Mouse (Mus musculus) adrenal gland, postnatal 10 days (tissue): ENCODE data around the gene Crp. TPM values are rescaled to one million over a fixed set of nuclear protein-coding genes. Genes with fewer than 3 reads are reported as not detected.
A peak's percentile ranks its signal among the peaks of the same experiment; 100 is the strongest.

ENCODE experiments used
- DNase-seq: peaks from one replicate; pipeline ENCODE4 v3.0.0; 2021; ENCODE audit warnings: mixed read lengths
- long read RNA-seq, 2 experiments: library from polyadenylated mRNA; stranded (forward); transcript quantifications; one replicate each; pipeline ENCODE4 v2.0.0; 2021
- total RNA-seq, 2 experiments: library from RNA; stranded (reverse); gene quantifications; 2 replicates each; pipeline ENCODE4 v1.2.3; 2021

Crp gene
- 10 to 100 TPM; 15.1 to 39.1 TPM for total RNA-seq
- long read RNA-seq, experiment 1, transcript Crp-201 (2 exons, 1,695 nt): major isoform, 12 of 19 reads
- long read RNA-seq, experiment 1, partial matches to known transcripts: 0 of 19 reads
- long read RNA-seq, experiment 1, other reads (novel, unspliced or antisense): 7 of 19 reads
- long read RNA-seq, experiment 2: 0 reads

DNA sequence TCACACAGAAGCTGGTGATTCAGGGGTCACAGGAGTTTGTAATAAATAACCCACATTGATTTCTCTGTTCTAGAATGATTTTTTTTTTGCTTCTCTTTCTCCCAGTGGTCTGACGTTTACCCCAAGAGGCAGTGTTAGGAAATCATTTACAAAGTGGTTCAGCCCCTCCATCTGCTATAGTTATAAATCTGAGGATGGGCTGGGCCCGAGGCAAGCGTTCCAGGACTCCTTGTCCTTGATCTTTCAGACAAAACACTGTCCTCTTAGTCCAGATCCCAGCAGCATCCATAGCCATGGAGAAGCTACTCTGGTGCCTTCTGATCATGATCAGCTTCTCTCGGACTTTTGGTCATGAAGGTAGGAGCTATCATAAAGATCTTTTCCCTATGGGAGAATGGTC, at the start of gene Crp:
TSS of gene Crp (plus strand) at position 212 of the 400 bp plus-strand sequence.
- DNase-seq: no peak

DNA sequence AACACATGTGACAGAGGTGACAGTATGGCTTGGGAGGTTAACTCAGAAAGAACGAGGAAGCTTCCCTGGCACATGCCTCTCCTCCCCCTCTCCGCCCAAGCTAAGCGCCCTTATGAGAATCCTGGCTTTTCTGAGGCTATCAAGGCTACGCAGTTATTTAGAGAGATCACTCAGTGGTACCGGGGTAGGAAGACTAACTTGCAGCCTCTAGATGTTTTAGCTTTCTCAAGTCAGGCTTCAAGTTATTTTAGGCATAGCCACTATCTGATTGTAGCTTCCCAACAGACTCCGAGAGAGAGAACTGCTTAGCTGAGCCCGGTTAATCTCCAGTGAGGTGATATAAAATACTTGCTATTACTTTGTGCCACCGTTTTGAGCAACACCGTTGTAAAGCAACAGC, 48.5 kb upstream of the Crp start:
- no peak for DNase-seq

DNA sequence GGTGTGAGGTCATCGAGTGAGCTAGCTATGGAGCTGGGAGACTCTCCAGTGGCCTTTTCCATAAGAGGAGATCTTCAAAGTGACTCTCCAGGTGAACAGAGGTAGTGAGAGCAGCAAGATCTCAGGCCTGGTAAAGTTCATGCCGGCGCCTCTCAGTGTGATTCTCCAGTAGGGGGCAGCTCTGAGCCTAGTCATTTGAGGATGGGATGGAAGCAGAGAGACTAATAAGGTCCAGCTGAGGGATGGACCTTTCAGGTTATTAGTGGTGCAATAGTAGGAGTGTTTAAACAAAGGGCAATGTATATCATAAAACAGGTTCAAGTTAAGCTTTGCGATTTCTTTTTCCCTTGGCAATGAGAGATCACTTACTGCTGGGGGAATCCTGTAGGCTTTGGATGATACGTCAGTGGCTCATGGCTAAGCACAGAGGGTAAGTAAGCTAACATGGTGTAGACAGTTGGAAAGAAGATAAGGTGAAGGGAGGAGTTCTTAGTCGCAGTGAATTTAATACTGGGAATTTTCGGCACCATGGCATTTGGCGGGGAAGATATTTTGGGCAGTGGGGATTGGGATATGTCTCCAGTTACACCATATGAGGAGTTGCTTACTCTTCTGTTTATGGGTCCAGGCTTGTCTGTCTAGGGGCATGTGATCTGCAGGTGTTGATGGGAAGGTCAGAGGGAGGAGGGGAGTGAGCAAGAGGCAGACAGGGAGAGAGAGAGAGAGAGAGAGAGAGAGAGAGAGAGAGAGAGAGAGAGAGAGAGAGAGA, 47.2 kb upstream of the Crp start:
- peak; percentile 74 for DNase-seq

DNA sequence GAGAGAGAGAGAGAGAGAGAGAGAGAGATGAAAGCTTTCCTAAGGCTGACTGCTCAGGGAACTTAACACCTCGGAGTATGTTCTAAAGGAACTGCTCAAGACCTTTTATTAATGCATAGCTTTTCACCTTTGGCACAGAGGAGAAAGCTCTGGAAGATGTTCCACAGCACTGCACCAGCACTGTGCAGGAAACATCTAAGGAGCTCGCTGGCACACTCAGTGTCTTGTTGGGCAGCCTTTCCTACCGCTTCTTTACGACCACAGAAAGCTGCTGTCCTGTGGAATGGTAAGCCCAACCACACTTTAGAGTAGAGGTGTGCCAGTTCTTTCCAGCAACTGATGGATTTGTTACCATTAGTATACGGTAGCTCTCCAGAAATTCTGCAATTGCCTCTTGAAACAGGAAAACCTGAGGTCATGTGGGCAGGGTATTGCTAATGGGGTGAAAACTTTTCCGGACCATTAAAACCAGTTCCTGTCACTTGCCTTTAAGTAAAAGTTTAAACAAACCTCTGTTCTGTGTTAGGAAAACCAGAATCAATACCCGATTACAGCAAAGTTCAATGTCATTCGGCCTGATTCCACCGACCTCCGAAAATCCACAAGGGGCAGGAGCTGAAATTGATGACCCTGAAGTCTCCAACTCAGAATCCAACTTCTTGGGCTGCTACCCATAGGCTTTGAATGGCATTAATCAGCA, 46.4 kb upstream of the Crp start:
- DNase-seq: no peak

DNA sequence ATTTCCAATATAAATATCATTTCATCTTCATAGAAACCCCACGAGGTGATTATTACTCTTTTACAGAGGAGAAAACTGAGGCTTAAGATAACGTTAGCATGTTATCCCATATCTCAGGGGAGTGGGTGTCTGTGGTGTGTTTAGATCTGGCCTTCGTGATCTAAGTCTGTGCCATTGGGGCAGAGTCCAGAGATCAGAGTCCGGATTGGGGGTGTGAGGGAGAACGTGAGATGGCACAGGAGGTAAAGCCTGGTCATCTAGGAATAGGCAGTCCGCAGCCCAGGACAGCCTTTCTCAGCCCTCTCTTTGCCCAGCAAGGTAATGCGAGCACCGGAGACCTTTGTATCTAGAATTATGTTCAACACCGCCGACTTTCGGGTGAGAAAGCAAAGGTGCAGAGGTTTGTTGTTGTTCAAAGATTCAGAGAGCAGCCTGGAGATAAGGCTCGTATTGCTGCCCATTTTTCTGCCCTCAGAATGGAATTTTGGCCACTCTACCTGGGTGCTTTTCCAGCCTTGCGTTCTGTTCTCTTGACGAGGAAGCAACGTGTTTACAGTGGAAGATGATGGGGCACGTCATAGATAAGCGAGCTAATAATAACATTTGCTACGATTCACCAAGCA, 45.7 kb upstream of the Crp start:
- no peak for DNase-seq

DNA sequence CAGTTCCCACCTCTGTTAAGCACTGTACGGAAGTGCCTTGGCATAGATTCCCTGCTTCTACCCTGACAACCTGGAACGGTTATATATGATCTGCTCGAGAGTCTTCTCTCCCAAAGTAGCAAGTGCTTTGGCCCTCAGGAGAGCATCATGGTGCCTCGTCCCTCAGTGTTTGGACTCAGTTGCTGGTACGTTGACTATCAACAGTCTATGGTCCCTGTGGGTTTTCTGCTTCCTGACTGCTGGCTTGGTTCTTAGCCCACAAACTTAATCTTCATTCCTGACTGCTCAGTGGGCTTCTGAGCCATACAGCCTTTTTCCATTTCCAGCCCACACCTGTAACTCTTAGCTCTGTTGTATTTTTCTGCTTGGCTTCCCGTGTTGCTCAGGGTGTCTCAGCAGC, 44.0 kb upstream of the Crp start:
- no peak for DNase-seq

DNA sequence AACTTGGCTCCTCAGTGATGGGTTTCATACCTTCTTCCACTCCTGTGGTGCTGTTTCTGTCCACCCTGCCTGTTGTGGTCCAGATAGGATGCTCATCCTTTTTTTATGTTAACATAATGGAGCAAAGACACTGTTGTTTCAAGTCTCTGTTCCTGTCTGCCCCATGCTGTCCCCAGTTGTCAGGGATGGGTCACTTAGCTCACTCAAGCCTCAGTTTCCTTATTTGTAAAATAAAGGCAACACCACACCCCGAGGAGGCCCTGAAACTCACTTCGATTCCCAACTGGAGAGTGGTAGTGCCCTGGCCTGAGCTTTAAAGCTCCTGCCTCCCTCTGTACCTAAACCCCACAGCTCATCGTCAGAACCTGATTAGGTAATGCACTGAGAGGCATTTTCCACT, 40.6 kb upstream of the Crp start:
- no peak for DNase-seq

DNA sequence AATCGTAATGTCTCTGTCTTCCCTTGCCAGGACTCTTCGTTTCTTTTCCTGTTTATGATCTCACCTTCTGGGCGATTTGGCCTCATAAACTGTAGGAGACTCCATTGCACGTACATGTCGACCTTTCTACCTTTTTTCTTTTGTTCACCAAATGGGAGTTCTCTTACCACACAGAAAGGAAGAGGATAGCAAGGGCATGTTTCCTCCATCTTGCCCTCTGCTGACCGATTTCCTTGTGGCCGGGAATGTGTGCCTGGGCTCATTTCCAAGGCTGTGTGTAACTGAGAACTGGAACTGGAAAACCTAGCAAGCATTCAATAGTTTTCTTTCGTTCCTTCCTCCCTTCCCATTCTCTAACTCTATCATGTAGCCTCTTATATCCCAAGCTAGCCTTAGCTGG, 38.2 kb upstream of the Crp start:
- DNase-seq: peak; percentile 27

DNA sequence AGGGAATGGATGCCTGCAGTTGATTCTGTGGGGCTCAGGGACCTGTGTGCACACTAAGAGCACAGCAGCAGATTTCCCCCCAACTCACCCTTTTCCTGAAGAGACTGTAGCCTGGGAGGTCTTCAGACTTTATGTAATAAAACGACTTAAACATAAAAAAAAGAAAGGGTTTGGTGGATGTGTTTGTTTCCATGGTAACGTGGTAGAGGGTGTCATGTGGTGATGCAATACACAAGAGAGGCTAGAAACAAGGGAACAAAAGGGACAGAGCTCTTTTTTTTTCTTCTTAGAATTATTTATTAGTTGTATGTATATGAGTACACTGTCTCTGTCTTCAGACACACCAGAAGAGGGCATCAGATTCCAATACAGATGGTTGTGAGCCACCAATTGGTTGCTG, 32.4 kb upstream of the Crp start:
- no peak for DNase-seq

DNA sequence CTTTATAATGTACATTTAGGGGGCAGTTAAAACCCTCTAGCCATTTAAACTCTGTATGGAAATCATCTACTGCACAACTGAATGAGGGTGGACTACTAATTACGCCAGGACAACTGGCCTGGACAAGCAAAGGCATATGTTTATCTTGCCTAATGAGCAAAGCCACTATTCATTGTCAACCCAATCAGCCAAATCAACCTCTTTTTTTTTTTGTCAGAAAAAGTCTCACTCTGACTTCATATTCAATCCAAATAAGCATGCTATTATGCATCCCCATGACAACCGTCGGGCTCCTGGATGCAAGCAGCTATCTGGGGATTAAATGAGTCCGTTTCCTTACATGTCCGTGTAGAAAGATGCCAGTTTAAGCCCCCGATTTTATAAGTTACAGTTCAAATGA, 30.3 kb upstream of the Crp start:
- DNase-seq: no peak

DNA sequence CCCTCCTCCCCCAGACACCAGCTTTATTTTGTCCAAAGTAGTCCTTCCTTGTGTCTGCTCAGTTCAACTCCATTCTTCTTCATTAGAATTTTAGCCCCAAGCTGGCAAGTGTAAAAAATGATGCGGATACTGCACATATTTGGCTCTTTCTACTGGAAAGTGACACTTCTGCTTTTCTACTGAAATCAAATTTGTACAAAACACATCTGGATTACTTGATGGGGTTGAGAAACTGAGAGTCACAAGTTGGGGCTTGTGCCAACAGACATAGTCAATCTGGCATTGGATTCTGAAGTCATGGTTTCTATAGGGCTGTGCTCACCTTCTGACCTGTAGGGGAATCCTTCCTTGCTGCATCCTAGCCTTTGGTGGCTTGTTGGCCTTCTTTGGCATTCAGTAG, 27.1 kb upstream of the Crp start:
- no peak for DNase-seq

DNA sequence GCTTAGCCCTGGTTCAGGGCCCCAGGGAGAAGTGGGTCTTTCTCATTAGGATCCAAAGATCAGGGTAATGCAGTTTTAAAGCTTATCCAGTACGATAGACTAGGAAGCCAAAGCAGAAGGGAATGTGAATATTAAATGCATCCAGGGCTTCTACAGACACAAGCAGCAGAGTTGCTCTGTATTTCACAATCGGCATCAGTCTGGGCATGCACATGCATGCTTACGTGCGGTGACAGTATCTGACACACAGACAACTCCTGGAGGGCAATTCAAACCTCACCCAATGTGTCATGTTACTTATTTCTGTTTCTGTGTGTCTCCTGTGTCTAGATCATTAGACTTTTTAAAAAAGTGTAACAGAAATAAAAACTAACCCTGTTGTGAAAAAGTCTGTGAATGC, 17.1 kb upstream of the Crp start:
- no peak for DNase-seq

DNA sequence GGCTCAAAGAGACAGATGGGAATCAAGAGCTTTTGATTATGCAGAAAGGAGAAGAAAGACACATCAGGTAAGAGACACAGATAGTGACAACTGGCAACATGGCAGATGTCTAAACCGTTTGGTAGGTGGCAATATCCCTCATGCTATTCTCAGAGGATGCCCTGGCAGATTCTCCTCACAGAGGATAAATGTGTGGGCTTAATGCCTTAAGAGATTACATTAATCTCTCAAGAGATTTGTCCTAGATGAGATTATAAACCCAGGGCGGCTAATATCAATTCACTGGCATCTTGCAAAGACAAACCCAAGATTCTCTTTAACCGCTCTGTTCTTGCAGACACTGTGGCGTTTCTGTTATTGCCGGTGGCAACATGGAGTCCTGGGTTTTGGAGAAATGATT, 14.3 kb upstream of the Crp start:
- no peak for DNase-seq

DNA sequence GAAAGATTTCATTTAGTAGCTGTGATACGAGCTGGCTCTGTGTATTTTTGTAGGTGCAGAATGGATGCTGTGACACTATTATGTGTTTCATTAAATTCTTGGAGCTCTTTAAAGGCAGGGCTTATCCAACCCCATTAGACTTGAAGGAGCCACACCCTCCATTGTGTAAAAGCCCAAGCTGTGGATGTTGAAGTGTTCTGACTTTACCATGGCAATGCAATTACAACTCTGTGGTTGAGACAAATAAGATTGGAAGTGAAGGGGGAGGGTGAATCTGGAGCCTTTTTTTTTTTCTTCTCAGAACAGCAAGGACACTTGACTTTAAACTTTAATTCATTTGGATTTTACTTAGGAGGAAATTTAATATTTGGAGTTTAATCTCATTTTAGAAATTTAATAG, 13.9 kb upstream of the Crp start:
- DNase-seq: no peak

DNA sequence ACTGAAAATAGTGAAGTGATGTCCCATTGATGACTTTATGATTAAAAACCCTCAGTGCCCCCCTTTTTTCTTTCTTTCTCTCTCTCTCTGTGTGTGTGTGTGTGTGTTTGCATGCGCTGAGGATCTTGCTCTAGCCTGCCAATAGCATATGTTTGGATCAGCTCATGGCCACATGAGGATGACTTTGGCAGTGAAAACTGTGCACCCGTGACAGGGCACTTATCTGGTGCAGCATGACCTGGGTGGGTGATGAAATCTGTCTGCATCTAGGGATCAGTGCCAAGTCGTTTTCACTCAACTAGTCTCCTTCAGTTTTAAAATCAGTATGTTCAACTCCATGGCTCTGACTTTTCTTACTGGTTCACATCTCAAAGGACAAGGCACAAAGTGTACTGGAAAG, 12.7 kb upstream of the Crp start:
- peak; percentile 46 for DNase-seq

DNA sequence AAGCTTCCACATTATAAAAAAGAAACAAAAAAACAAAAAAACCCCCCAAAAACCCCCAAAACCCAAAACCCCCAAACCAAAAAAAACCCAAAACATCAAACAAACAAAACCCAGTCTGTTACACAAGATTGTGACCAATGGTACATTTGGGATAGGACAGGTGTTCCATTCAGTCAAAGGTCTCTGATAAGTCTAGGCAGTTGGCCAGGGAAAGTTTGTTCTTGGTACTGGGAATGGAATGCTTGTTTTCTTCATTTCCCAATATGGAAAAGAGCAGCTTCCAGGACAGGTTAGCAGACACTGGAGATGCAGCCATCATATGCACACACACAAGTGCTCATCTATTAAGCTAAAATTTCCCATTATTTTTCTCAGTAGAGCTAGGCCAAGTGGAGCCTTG, 433 bp upstream of the Crp start:
- DNase-seq: no peak

DNA sequence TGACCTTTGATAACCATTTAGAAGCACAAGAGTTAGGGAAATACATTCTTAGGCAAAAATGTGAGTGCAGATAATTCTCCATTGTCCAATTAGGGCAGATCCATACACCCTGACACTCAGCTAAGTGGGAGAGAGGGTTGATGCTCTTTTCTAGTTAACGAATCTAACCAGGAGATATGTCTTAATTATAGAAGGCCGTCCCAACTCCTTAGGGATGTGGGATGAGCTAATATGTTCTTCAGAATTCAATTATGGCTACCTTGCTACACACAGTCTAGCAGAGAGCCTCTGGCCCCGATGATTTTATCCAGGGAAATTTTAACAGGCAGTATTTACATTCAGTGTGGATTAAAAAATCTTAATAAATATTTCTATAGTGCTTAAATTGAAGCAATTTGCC, 3.0 kb downstream of the Crp start:
- no peak for DNase-seq

DNA sequence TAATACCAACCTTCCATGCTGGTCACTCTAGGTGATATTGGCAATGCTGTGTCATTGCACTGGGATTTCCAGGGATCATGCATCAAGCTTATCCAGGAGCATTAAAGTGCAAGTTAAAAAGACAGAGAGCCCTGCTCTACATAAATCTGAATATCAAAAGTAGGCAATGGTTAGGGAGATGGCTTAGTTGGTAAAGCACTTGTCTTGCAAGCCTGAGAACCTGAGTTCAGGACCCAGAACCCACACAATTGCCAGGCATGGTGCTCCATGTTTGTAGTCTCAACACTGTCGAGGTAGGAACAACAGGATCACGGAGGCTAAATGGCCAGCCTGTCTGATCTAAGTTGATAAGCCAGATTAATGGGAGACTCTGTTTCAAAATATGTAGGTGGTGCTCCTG, 3.5 kb downstream of the Crp start:
- DNase-seq: no peak

DNA sequence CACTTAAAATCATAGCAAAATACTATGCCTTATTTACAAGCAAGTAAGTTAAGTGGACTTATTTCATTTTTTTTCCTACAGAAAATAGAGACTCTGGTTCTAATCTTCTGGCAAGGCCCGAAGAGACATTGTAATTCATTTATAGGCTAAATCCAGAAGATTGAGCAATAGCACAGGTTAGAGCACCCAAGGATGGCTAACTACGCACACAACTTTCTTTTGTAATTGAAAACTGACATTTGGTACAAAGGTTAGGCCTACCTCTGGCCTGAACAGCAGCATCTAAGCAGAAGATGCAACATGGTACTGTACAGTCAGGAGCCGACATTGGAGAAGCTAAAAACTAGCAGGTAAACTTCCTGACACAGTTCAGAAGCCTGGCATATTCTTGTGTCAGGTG, 4.0 kb downstream of the Crp start:
- no peak for DNase-seq

DNA sequence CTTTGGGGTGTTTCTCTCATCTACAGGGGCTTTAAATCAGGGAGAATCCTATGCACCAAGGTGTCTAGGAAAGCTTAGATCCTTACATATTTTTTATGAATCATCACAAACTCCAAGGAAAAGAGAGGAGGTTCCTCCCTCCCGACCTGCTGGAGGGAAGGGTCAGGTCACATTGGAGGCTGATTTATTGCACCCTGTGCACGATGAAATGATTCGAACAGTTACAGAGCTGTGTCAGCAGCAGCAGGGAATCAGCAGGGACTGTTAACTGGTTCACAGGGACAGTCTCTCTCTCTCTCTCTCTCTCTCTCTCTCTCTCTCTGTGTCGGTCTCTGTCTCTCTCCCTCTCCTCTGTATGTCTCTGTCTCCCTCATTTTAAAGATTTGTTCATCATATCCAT, 6.9 kb downstream of the Crp start:
- DNase-seq: no peak

DNA sequence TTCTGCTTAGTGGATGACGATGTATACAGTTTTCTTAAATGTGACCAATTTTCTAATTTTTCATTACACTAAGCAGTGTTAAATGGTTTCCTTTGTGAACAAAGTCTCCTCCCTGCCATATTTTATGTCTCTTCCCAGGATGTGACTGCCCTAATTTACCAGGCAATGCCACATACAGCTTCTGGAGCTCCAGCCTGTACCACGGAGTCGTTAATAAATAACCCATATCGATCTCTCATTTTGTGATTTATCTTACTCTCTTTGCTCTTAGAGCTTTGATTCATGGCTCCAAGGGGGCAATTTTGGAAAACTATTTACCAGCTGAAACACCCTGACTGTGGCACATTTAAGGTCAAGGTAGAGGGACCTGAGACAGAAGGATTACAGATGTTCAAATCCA, 8.4 kb downstream of the Crp start:
- no peak for DNase-seq

DNA sequence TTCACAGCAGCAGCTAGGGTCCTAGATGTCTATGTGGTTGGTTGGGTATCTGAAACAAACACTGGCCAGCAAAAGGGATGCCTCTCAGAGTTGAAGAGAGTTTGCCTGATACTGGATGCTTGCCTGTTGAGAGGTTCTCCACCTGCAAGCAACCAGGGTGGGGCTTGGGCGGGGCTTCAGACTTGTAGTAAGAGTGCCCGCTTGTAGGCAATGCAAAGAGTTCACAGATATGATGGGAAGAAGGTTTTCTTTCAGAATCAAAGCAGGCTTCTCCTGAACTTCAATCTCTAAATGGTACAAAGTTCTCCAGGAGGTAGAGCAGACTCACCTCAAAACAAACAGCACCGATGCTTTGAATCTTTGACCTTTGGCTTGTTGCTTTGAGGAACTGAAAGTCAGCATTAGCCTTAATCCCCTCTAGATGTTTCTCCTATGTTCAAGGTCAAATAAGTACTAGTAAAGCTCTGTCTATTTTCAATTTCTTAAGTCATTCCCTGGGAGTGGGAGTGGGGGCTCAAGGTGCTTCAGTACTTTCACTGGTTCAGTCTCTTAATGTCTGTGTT, 12.0 kb downstream of the Crp start:
- DNase-seq: no peak

DNA sequence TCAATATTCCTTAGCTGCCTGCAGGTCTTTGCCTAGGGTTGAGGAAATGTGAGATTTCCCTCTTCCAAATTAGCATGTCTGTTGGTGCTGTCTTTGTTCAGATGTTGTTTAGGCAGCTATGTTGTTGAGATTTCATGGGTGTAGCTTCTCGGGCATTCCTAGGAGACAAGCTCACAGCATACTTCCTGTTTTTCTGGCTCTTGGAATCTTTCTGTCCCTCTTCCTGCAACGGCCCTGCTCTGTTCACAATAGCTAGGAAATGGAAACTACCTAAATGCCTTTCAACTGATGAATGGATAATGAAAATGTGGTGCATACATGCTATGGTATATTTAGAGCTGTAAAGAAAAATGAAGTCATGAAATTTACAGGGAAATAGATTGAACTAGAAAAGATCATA, 13.5 kb downstream of the Crp start:
- no peak for DNase-seq
